Mouse (Mus musculus) frontal cortex, adult 2 months (tissue): ENCODE results near the gene Syne1. TPM values are rescaled to one million over a fixed set of nuclear protein-coding genes. Genes with fewer than 3 reads are reported as not detected.
A peak's percentile ranks its signal among the peaks of the same experiment; 100 is the strongest.

Experiments used
- DNase-seq, 2 experiments: peaks; one replicate each; pipeline ENCODE4 v3.0.0; 2022; ENCODE audit warnings: low spot score in 1 of 2; ENCODE audit errors: extremely low spot score in 1 of 2
- polyA plus RNA-seq: library from polyadenylated mRNA; depleted of rRNA; stranded (reverse); fragments of >200 nt; gene quantifications from 2 replicates; pipeline ENCODE4 v1.2.3, GENCODE M21; 2012; rRNA removed

Syne1 gene
- polyA plus RNA-seq, 1 experiment, result 163 TPM

DNA sequence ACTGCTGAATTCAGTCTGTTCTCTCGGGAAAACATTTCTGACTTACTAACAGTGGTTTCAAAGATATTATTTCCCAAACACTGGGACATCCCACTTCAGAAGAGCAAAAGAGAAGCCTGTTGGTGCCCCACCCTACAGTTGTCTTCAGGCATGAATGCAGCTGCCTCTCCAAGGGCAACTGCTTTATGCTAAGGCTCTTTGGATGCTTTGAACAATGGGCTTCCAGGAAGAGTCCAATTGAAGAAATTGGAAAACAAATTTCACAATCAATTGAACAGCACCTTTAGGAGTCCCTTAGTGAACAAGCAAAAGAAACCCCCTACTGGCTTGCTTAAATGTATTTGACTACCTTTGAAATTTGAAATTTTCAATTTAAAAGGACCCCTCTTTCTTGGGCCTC lies 524.1 kb downstream of the Syne1 start:
- no peak for DNase-seq

- DNase-seq, result no peak
Measured at GRCm38 (mm10) chr10:5025906-5026305, 525.4 kb downstream of the Syne1 start.

DNA sequence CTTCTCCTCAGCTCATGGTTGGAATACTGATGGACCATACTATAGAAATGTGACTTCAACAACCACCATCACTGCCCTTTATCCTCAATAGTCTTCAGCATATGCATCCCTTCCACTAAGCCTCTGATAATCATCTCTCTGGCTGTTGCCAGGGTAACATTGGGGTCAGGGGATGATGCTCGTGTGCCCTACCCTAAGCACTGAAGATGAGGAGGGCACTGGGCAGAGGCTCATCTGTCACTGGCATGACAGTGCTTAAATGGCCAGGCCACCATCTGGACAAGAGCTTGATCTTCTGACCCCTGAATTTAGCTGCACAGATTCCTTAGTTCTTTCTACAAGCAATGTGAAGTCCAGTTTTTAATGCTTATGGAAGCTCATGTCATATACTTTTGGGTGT lies 534.1 kb downstream of the Syne1 start:
- no peak for DNase-seq

- no peak for DNase-seq
Measured at GRCm38 (mm10) chr10:5014976-5015375, 536.3 kb downstream of the Syne1 start.

- DNase-seq, result no peak
Measured at GRCm38 (mm10) chr10:5012004-5012403, 539.3 kb downstream of the Syne1 start.

GRCm38 (mm10) chr10:5008795-5009366 lies 542.4 kb downstream of the Syne1 start:
- no peak for DNase-seq

DNA sequence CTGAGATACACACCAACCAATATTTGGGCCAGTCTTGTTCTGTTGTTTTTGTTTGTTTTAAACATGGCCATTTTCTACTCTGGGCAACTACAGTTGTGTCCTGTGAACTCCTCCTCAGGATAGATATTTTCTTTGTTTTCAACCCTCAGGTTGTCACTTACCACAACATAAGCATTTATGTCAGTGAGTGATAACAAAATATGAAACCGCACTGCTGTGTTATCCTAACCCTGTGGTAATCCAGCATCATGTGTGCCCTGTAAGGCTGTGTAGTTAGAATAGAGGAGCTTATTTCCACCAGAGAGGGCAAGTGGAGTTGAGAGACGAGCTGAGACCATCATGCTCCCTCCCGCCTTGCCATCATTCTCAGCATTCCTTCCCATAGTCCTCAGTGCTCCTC lies 554.7 kb downstream of the Syne1 start:
- no peak for DNase-seq

DNA sequence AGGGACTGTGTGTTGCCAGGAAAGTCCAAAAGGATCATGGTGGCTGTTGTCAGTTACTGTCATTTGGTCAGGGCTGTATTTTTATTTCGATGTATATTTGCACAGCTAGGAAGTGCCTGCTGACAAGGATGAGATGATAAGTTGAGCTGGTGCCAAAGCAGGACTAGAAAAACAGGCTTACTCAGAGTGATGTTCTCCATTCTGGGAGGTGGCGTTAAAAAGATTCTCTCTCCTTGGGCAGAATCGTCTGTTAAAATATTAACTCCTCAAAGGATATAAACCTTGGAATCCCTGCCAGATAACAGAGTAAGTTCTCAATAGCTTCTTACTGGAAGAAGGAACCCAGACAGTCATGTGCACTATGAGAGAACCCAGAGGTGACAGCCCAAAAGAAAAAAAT lies 557.5 kb downstream of the Syne1 start:
- peak in 1 of 2 experiments; percentile 42 for DNase-seq

DNA sequence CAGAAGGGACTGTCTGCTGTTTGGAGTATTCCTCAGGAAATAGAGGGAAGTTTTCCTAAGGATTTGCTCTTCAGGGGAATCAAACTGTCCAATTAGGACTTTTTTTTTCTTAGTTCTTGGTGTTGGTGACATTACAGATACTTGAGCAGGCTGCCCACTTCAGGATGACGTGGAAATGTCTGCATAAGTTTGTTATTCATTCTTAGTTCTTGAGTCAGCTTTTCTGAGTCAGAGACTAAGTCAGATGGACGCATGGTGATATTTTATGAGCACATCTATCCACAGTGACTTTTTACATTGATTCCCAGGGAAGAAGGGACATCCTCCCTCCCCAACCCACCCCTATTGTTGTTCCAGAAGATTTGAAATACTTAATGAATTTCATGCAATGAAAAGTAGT lies 567.4 kb downstream of the Syne1 start:
- DNase-seq, result no peak

GRCm38 (mm10) chr10:4977374-4977773 lies 573.9 kb downstream of the Syne1 start:
- no peak for DNase-seq

GRCm38 (mm10) chr10:4976557-4976956 lies 574.7 kb downstream of the Syne1 start:
- DNase-seq, result peak; percentile 8 to 15

- no peak for DNase-seq
Measured at GRCm38 (mm10) chr10:4974246-4974645, 577.0 kb downstream of the Syne1 start.

DNA sequence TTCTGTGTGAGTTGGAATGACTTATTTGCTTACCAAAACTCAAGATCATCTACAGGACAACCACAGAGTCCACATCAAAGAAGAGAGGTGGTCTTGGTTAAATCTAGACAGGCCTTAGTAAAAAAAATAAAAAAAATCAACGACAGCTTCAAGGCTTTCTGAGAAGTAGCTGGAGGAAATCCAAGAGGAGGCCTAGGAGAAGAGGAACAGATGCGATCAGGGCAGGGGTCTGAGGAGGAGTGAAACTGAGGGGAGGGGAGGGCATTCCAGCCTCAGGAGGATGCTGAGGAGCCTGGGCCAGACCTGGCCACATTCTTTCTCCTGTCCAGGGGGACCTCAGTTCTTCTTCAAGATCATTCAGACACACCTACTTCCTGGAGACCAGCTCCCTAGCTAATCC lies 579.3 kb downstream of the Syne1 start:
- DNase-seq, result no peak

- DNase-seq, result no peak
Measured at GRCm38 (mm10) chr10:4971586-4971985, 579.7 kb downstream of the Syne1 start.

DNA sequence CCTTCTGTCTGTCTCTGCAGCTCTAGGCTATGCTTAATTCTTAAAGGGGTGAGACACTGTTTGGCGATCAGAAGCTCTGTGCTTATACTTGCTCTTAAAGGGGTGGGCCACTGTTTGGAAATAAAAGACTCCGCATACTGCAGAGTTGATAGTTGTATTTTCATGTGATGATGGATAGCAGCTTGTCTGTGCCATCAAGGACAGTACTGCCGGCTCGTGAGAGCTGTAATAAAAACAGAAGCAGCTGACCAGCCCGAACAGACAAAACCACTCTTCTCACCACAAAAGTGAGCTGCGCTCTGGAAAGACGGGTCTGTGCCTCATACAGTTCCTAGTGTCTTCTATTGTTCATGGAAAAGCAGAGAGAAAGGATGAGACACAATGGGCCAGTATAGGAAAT lies 580.1 kb downstream of the Syne1 start:
- no peak for DNase-seq

Other genes with a start within 250 kb of the Syne1 start
- 0.71 and 0.78 TPM in 2 replicates for gene Myct1, start 42.3 kb upstream of the Syne1 start, polyA plus RNA-seq
- gene Vip, start 87.7 kb upstream of the Syne1 start, polyA plus RNA-seq, result 52.5 and 56.7 TPM in 2 replicates